Mouse (Mus musculus): ENCODE measurements around the gene Iqgap2.

The Iqgap2 gene

GRCm38 (mm10) chr13:95697874-95698273 lies 193.8 kb downstream of the Iqgap2 start:
- DNase-seq, result peak; percentile 49

- peak; percentile 54 for DNase-seq
Observed at GRCm38 (mm10) chr13:95696654-95697163, 195.0 kb downstream of the Iqgap2 start, which contains the start of gene F2rl2. Gene F2rl2 (plus strand): TSS chr13:95696853.

GRCm38 (mm10) chr13:95696120-95696653 lies 195.5 kb downstream of the Iqgap2 start:
- peak; percentile 39 for DNase-seq

- no peak for DNase-seq
Observed at GRCm38 (mm10) chr13:95692201-95692600, 199.5 kb downstream of the Iqgap2 start.

- peak; percentile 55 for DNase-seq
Observed at GRCm38 (mm10) chr13:95688576-95688975, 203.1 kb downstream of the Iqgap2 start.

- no peak for DNase-seq
Observed at GRCm38 (mm10) chr13:95685736-95686135, 206.0 kb downstream of the Iqgap2 start.

- DNase-seq, result peak; percentile 22
Observed at GRCm38 (mm10) chr13:95684656-95685244, 207.0 kb downstream of the Iqgap2 start.

- no peak for DNase-seq
Observed at GRCm38 (mm10) chr13:95679491-95679941, 212.2 kb downstream of the Iqgap2 start.

GRCm38 (mm10) chr13:95679078-95679477 lies 212.6 kb downstream of the Iqgap2 start:
- peak; percentile 79 for DNase-seq

- no peak for DNase-seq
Observed at GRCm38 (mm10) chr13:95672372-95672771, 219.3 kb downstream of the Iqgap2 start.

GRCm38 (mm10) chr13:95671108-95671897 lies 220.4 kb downstream of the Iqgap2 start:
- peak; percentile 94 for DNase-seq

- no peak for DNase-seq
Observed at GRCm38 (mm10) chr13:95670534-95670933, 221.2 kb downstream of the Iqgap2 start.

- DNase-seq, result no peak
Observed at GRCm38 (mm10) chr13:95667260-95667659, 224.5 kb downstream of the Iqgap2 start.

- DNase-seq, result peak; percentile 84
Observed at GRCm38 (mm10) chr13:95665644-95666356, 225.9 kb downstream of the Iqgap2 start.

- DNase-seq, result peak; percentile 70
Observed at GRCm38 (mm10) chr13:95663834-95664233, 227.9 kb downstream of the Iqgap2 start.

GRCm38 (mm10) chr13:95659432-95659831 lies 232.3 kb downstream of the Iqgap2 start:
- DNase-seq, result peak; percentile 91

GRCm38 (mm10) chr13:95657171-95657570 lies 234.6 kb downstream of the Iqgap2 start:
- peak; percentile 91 for DNase-seq

GRCm38 (mm10) chr13:95655284-95655683 lies 236.4 kb downstream of the Iqgap2 start:
- DNase-seq, result peak; percentile 93

- no peak for DNase-seq
Observed at GRCm38 (mm10) chr13:95653696-95654095, 238.0 kb downstream of the Iqgap2 start.

GRCm38 (mm10) chr13:95651870-95652668 lies 239.7 kb downstream of the Iqgap2 start:
- peak; percentile 89 for DNase-seq

GRCm38 (mm10) chr13:95649941-95650340 lies 241.8 kb downstream of the Iqgap2 start:
- DNase-seq, result no peak

- no peak for DNase-seq
Observed at GRCm38 (mm10) chr13:95647248-95647647, 244.5 kb downstream of the Iqgap2 start.

Measured in heart, adult 11 months (tissue).